In genomic region chr4:155008075-155008474, GRCm38 (mm10) we compare ENCODE assay signal across 15 mouse cellular contexts. TPM values are rescaled to one million over a fixed set of nuclear protein-coding genes. Genes with fewer than 3 reads are reported as not detected.
DNase-seq lines count a peak whose midpoint lies in the region; ATAC-seq lines count a peak whose summit lies in the region.
"Had no signal": no experiment of that assay in that cellular context is flagged by ENCODE, and none has a peak within 500 bp of the region (broad histone marks: within the 10 kb centered on the region; RNA-seq: fewer than 3 reads in every experiment).

No protein-coding gene starts in this region.

- H3K27me3 ChIP-seq in kidney, embryonic 15.5 days, result no peaks in the 10 kb centered on the region

- peak; percentile 53 for DNase-seq in cerebellum, adult 9-11 months
- no peak for DNase-seq in cerebellum, postnatal 10 days
- DNase-seq in kidney, postnatal 25 days, result no peak
- DNase-seq in adrenal gland, adult (ENCODE audit: inconsistent age in 2 of 2, low spot score in 1 of 2), result no peak
- DNase-seq: adrenal gland, adult 8-10 months; adrenal gland, postnatal 14 days; adrenal gland, postnatal 36 days had no signal

- H3K27ac ChIP-seq in kidney, embryonic 15.5 days, result no peak overlapping the region
- H3K27ac ChIP-seq: embryonic facial prominence, embryonic 13.5 days; forebrain, embryonic 10.5 days; forebrain, embryonic 12.5 days had no signal

- no peak overlapping the region for H3K9ac ChIP-seq in kidney, embryonic 15.5 days
- H3K9ac ChIP-seq: embryonic facial prominence, embryonic 13.5 days; forebrain, embryonic 12.5 days had no signal

- H3K4me1 ChIP-seq in kidney, embryonic 15.5 days, result peaks cover 26% of the 10 kb centered on the region

- H3K36me3 ChIP-seq in kidney, embryonic 15.5 days, result no peaks in the 10 kb centered on the region
- H3K36me3 ChIP-seq: embryonic facial prominence, embryonic 13.5 days; forebrain, embryonic 10.5 days; forebrain, embryonic 12.5 days had no signal

- ATAC-seq in kidney, embryonic 15.5 days (replicated peaks; ENCODE audit: low FRiP score), result 0 out of 2 replicates have a peak, but pooled peaks have one; percentile 2
- ATAC-seq: forebrain, embryonic 14.5 days; forebrain, embryonic 16.5 days had no signal

- no peak overlapping the region for H3K4me2 ChIP-seq in kidney, embryonic 15.5 days
- H3K4me2 ChIP-seq: embryonic facial prominence, embryonic 13.5 days; forebrain, embryonic 12.5 days had no signal

- no peak overlapping the region for H3K4me3 ChIP-seq in kidney, embryonic 15.5 days (replicated peaks)
- H3K4me3 ChIP-seq: embryonic facial prominence, embryonic 13.5 days; erythroblast, embryonic 14.5 days; forebrain, embryonic 10.5 days; forebrain, embryonic 12.5 days had no signal

- H3K9me3 ChIP-seq in kidney, embryonic 15.5 days (replicated peaks), result no peaks in the 10 kb centered on the region
- H3K9me3 ChIP-seq: embryonic facial prominence, embryonic 13.5 days; forebrain, embryonic 10.5 days; forebrain, embryonic 12.5 days had no signal

RNA-seq across cellular contexts. Expression of gene Pank4, which starts 44.2 kb away (rescaled TPM):
- 45.2 and 46.3 TPM in 2 replicates for polyA plus RNA-seq in kidney, embryonic 15.5 days (2015; fragmentation: Nextera tagmentation; extraction: Ambion mirVana)

RNA-seq across cellular contexts. Expression of gene Hes5, which starts 47.4 kb away (rescaled TPM):
- polyA plus RNA-seq in kidney, embryonic 15.5 days (2015; fragmentation: Nextera tagmentation; extraction: Ambion mirVana), result 19.6 and 20.7 TPM in 2 replicates
- polyA plus RNA-seq: C2C12; erythroblast, embryonic 14.5 days had no signal

RNA-seq across cellular contexts. Expression of gene Plch2, which starts 48.5 kb away (rescaled TPM):
- 2.6 TPM in 2 replicates for polyA plus RNA-seq in kidney, embryonic 15.5 days (2015; fragmentation: Nextera tagmentation; extraction: Ambion mirVana)
- polyA plus RNA-seq: erythroblast, embryonic 14.5 days had no signal

RNA-seq across cellular contexts. Expression of gene Pex10, which starts 58.7 kb away (rescaled TPM):
- 23.2 and 24.0 TPM in 2 replicates for polyA plus RNA-seq in kidney, embryonic 15.5 days (2015; fragmentation: Nextera tagmentation; extraction: Ambion mirVana)
